ENCODE assay signal across 8 mouse cellular contexts in the genomic region with DNA sequence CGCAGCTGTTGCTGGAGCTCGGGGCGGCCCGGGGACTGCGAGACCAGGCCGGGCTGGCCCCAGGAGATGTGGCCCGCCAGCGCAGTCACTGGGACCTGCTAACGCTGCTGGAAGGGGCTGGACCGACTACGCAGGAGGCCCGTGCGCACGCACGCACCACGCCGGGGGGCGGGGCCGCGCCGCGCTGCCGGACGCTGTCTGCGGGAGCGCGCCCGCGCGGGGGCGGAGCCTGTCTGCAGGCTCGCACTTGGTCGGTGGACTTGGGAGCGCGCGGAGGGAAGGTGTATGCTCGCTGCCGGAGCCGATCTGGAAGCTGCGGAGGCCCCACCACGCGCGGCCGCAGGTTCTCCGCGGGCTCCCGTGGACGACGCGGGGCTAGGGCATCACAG. TPM values are rescaled to one million over a fixed set of nuclear protein-coding genes. Genes with fewer than 3 reads are reported as not detected.
DNase-seq lines count a peak whose midpoint lies in the region; ATAC-seq lines count a peak whose summit lies in the region.

No protein-coding gene starts in this region.

- peak; percentile 92 for DNase-seq in adipocyte (ENCODE audit: low spot score)
- DNase-seq in embryo, embryonic 10 days (ENCODE audit: low spot score): peak; percentile 95
- DNase-seq in gastrocnemius, postnatal 10 days: peak; percentile 98
- peak; percentile 94 to 99 for DNase-seq in left cerebral cortex, postnatal 10 days (ENCODE audit: extremely low spot score in 1 of 2, low spot score in 2 of 2)
- DNase-seq in right cerebral cortex, postnatal 10 days (ENCODE audit: low spot score in 2 of 2): peak; percentile 97 to 98
- DNase-seq in urinary bladder, postnatal 14 days (ENCODE audit: low spot score): peak; percentile 96

- ATAC-seq in inflammation-experienced regulatory T-cells, adult 6 months: peak; percentile 76
- peak; percentile 65 for ATAC-seq in megakaryocyte progenitor cell, adult 5-6 weeks (replicated peaks; ENCODE audit: poor library complexity)

- intact Hi-C loops in left cerebral cortex, postnatal 10 days (cut with DNase I): no loop called here

RNA-seq across cellular contexts. Expression of a gene that starts 2.2 kb away (rescaled TPM):
- total RNA-seq in gastrocnemius, postnatal 10 days (2021): 1 to 10 TPM; 3.2 to 5.0 TPM
- polyA plus RNA-seq in inflammation-experienced regulatory T-cells, adult 6 months (2017; shearing (Covaris generic)): 100 to 1,000 TPM; 236 to 278 (median 276) TPM
- total RNA-seq in left cerebral cortex, postnatal 10 days (2021): 1 to 10 TPM; 3.1 to 4.1 TPM
- 63.4 and 69.0 TPM in 2 replicates for total RNA-seq in megakaryocyte progenitor cell, adult 5-6 weeks (2015)
- 14.5 and 20.2 TPM in 2 replicates for total RNA-seq in megakaryocyte progenitor cell, adult 5-6 weeks (2017)

RNA-seq across cellular contexts. Expression of a gene that starts 3.6 kb away (rescaled TPM):
- 10 to 100 TPM; 24.2 to 30.9 TPM for total RNA-seq in gastrocnemius, postnatal 10 days (2021)
- 10 to 100 TPM in 1 of 3 experiments, 1 to 10 TPM in 2; 4.1 to 11.8 (median 8.8) TPM for polyA plus RNA-seq in inflammation-experienced regulatory T-cells, adult 6 months (2017; shearing (Covaris generic))
- total RNA-seq in left cerebral cortex, postnatal 10 days (2021): 10 to 100 TPM; 40.3 to 40.9 TPM
- 17.0 and 20.6 TPM in 2 replicates for total RNA-seq in megakaryocyte progenitor cell, adult 5-6 weeks (2015)
- total RNA-seq in megakaryocyte progenitor cell, adult 5-6 weeks (2017): 24.9 and 26.7 TPM in 2 replicates

RNA-seq across cellular contexts. Expression of a gene that starts 10.2 kb away (rescaled TPM):
- 1 to 10 TPM; 1.1 to 1.4 TPM for total RNA-seq in gastrocnemius, postnatal 10 days (2021)
- polyA plus RNA-seq in inflammation-experienced regulatory T-cells, adult 6 months (2017; shearing (Covaris generic)): 1 to 10 TPM in 2 of 3 experiments, under 1 TPM in 1; 0.58 to 3.7 (median 2.3) TPM
- 1 to 10 TPM in 1 of 2 experiments, under 1 TPM in 1; 0.97 to 1.3 TPM for total RNA-seq in left cerebral cortex, postnatal 10 days (2021)
- 1.5 and 2.6 TPM in 2 replicates for total RNA-seq in megakaryocyte progenitor cell, adult 5-6 weeks (2015)
- 0.24 and 3.0 TPM in 2 replicates for total RNA-seq in megakaryocyte progenitor cell, adult 5-6 weeks (2017)

RNA-seq across cellular contexts. Expression of a gene that starts 16.1 kb away (rescaled TPM):
- 10 to 100 TPM; 19.8 to 21.8 TPM for total RNA-seq in gastrocnemius, postnatal 10 days (2021)
- polyA plus RNA-seq in inflammation-experienced regulatory T-cells, adult 6 months (2017; shearing (Covaris generic)): 10 to 100 TPM; 41.2 to 71.2 (median 59.5) TPM
- 100 to 1,000 TPM in 1 of 2 experiments, 10 to 100 TPM in 1; 94.8 to 101 TPM for total RNA-seq in left cerebral cortex, postnatal 10 days (2021)
- 50.6 and 51.6 TPM in 2 replicates for total RNA-seq in megakaryocyte progenitor cell, adult 5-6 weeks (2015)
- 17.7 and 18.5 TPM in 2 replicates for total RNA-seq in megakaryocyte progenitor cell, adult 5-6 weeks (2017)

RNA-seq across cellular contexts. Expression of a gene that starts 16.6 kb away (rescaled TPM):
- 10 to 100 TPM; 38.0 to 39.4 TPM for total RNA-seq in gastrocnemius, postnatal 10 days (2021)
- 10 to 100 TPM; 14.5 to 20.8 (median 19.4) TPM for polyA plus RNA-seq in inflammation-experienced regulatory T-cells, adult 6 months (2017; shearing (Covaris generic))
- total RNA-seq in left cerebral cortex, postnatal 10 days (2021): 100 to 1,000 TPM; 180 to 182 TPM
- 25.7 and 33.6 TPM in 2 replicates for total RNA-seq in megakaryocyte progenitor cell, adult 5-6 weeks (2015)
- 20.2 and 24.9 TPM in 2 replicates for total RNA-seq in megakaryocyte progenitor cell, adult 5-6 weeks (2017)

Comparison
In these comparisons a context has a peak if more than half of its experiments do, and no peak if none do; other contexts are left out.
1. Peak in every context shown above with its lines: DNase-seq and ATAC-seq.